Mouse (Mus musculus) cerebellum, postnatal 4 days (tissue): ENCODE measurements around the gene Edn1.
A peak's percentile ranks its signal among the peaks of the same experiment; 100 is the strongest.

Source experiments
- DNase-seq, 2 experiments: peaks; one replicate each; pipeline ENCODE4 v3.0.0; 2022; ENCODE audit warnings: low spot score in 2 of 2, mixed read lengths in 1 of 2

The Edn1 gene

DNA sequence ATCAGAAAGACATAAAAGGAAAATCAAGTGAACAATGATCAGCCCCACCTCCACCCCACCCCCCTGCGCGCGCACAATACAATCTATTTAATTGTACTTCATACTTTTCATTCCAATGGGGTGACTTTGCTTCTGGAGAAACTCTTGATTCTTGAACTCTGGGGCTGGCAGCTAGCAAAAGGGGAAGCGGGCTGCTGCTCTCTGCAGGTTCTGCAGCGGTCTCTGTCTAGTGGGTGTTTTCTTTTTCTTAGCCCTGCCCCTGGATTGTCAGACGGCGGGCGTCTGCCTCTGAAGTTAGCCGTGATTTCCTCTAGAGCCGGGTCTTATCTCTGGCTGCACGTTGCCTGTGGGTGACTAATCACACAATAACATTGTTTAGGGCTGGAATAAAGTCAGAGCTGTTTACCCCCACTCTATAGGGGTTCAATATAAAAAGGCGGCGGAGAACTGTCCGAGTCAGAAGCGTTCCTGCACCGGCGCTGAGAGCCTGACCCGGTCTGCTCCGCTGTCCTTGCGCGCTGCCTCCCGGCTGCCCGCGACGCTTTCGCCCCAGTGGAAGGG, at the start of gene Edn1:
TSS of gene Edn1 (plus strand) at position 316 of the 561 bp plus-strand sequence.
- DNase-seq, result peak in 1 of 2 experiments; percentile 5

- DNase-seq, result no peak
Observed at GRCm38 (mm10) chr13:42253821-42254220, 47.5 kb upstream of the Edn1 start.

- no peak for DNase-seq
Observed at GRCm38 (mm10) chr13:42255105-42255504, 46.2 kb upstream of the Edn1 start.

DNA sequence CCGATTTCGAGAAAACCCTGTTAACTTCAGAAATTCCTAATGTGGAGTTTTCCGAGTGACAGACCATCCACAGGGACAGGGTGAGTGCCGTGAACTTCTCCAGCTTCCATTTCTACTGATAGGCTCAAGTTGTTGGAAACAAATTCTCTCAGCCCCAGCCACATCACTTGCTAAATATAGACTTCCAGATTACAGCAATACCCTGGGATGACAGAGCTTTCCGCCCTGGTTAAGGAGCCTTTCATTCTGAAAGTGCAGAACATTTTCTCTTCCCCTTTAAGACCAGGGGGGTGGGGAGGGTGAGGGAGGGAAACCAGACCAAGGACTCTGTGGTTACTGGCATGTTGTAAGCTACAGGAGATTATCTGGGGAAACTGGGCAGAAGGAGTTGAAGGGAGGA, 42.9 kb upstream of the Edn1 start:
- DNase-seq, result no peak

DNA sequence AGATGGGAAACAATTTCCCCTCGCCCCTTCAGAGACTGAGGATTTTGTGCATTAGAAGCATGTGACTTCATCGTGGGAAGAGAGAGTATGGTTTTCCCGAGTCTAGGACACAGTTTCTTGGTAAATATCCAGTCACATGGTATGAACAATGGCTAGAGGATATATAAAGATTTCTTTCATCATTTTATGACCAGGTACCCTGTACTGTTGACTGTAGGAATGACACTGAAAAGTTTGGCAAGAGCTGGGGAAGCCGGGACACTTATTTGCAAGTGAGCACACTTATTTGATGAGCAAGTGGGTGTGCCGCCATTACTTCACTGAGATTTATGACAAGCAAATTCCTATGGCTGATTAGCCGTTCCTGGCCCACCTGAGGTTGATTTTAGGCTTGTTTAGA, 40.6 kb upstream of the Edn1 start:
- DNase-seq, result no peak

- DNase-seq, result no peak
Observed at GRCm38 (mm10) chr13:42270051-42270450, 31.2 kb upstream of the Edn1 start.

- DNase-seq, result no peak
Observed at GRCm38 (mm10) chr13:42276774-42277454, 24.4 kb upstream of the Edn1 start.

- no peak for DNase-seq
Observed at GRCm38 (mm10) chr13:42277751-42278150, 23.5 kb upstream of the Edn1 start.

DNA sequence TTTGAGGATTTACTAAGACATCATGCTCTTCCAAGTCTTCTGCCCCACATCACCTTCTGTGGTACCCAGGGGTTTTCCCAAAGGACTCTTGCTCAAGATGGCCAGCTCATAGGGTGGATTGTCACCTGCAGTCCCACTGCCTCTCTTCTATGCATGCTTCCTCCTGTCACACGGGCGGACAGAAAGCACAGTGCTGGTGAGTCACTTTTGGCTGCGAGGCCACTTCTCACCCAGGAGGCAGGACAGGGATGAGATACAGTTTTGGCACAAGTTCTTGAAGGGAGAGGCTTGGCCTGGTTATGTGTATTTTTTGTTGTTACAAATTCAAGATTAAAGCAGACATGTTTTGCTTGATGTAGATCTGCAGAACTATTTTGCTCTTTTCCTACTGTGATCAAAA, 15.4 kb upstream of the Edn1 start:
- no peak for DNase-seq

DNA sequence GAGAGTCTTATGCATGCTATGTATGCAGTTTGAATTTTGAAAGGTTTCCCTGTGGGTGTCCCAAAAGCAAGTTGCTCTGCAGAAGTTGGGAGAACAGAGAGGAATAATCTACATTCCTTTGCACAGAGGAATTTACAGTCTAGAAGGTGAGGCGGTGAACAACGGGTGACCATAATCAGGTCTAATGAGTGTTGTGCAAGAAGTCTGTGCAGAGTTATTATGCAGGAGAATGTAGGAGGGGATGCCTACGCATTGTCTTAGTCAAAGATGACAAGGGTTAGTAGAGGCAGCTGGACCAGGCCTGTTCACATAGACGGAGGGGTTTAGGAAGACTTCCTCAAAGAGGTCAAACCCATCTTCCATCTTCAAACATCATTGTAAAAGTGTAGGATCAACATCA, 14.5 kb upstream of the Edn1 start:
- DNase-seq, result no peak

DNA sequence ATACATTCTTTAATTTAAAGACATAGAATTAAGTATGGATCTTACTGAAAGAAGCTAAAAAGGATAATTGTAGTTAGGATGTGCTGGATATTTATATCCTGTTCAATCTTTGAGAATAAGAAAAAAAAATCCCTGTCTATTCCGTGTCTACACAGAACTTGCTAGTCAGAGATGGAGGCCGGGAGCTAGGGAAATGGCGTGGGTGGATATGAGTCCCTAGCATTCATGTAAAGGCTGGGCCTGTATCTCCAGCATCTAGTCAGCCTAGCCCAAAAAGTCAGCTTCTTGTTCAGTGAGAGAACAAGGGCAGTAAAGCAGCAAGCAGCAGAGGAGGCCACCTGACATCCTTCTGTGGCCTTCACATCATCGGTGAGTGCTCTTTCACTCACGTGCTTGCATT, 8.7 kb upstream of the Edn1 start:
- DNase-seq, result no peak

GRCm38 (mm10) chr13:42298302-42298701, 3.0 kb upstream of the Edn1 start:
- DNase-seq, result no peak

DNA sequence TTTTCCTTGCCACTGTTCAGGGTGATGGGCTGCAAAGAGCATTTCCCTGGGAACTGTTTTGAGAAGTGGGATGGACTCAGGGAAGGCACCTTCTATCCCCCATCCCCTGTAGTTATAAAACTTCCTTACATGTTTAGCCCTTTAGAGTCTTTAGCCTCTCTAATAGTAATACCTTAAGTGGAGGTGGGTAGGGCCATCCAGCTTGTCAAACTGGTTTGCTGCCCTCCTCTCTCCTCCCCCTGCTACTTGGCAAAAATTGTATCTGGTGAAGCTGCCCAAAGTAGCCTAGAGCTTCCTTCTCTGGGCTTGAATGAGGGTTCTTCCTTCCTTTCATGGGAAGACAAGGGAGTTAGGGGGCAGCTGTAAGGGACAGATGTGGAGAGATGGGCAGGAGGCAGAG, 2.5 kb upstream of the Edn1 start:
- DNase-seq, result no peak

- peak; percentile 57 to 78 for DNase-seq
Observed at GRCm38 (mm10) chr13:42300567-42300966, 709 bp upstream of the Edn1 start.

- no peak for DNase-seq
Observed at GRCm38 (mm10) chr13:42301961-42302861, 935 bp downstream of the Edn1 start.

DNA sequence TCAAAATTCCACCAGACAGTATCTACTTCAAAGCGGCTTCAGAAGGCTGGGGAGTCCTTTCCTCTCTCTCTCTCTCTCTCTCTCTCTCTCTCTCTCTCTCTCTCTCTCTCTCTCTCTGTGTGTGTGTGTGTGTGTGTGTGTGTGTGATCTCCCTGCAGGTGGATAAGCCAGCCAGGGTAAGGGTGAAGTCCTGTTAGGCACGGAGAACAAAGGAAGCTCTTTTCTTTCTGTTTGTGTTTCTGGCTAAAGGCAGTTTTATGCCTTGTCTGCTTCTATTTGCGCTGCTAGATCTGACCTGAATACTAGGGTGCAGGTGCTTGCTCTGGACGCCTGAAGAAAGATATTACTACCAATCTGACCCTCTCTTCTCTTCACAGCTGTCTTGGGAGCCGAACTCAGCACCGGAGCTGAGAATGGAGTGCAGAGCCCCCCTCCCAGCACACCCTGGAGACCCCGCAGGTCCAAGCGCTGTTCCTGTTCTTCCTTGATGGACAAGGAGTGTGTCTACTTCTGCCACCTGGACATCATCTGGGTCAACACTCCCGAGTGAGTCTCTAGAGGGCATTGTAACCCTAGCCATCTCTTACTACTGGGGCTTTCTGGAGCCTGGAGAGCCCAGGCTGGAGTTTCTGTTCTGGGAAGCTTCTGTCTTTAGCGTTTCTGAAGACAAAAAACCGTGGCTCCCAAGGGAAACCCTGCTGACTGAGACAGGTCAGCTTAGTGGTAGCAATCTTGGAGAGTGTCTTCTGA, 2.1 kb downstream of the Edn1 start:
- no peak for DNase-seq

DNA sequence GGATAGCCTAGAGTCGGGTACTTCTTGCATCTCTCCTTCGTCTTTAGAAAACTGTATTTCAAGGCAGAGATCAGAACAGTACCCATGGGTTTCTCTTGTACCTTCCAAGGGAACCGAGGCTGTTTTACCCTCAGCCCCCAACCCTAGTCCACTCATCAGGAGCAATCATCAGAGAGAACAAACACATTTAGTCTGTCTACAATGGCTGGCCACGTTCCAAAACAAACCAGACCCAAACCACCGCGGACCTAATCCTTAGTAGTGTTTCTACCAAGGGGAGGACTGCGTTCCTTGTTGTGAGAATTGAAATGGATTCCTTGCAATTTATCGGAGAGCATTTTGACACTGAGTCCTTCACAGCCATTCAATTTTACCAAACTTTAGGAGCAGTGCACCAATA, 2.9 kb downstream of the Edn1 start:
- no peak for DNase-seq

DNA sequence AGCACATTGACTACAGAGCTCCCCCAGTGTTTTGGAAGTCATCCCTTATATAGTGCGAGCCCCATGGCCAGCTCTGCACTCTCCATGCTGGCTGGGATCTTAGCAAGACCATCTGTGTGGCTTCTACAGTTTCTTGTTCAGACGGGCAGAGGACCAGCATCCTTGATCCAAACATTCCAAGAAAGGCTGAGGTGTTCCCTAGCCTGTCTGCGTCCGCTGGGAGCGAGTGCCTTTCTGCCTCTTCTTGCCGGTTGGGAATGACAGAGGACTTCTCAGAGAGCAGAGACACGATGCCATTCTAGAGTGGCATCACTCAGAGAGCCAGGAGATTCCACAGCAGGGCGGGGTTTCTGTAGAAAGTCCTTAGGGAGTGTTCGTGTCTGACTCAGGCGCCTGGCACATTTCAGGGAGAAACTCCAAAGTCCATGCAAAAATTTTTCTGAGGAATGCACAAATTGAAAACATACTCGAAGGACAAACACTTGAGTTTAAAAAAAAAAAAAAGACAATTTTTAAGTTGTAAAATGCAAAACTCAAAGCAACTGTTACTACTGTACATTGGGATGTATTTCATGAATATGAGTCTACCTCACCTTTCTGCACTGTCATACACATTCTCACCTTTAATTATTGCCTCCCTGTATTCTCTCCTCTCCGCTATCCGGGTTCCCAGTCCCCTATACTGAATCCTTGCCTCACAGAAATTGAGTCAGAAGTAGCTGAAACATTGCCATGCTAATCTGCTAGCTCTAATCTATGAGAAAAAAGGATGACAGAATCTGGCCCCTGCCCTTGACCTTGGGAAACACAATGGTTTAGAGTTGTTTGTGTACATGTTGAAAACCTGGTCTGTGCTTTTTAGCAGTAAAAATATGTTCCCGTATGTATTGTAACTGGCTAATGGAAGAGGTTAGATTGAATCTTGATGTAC, 5.9 kb downstream of the Edn1 start:
- DNase-seq, result no peak

DNA sequence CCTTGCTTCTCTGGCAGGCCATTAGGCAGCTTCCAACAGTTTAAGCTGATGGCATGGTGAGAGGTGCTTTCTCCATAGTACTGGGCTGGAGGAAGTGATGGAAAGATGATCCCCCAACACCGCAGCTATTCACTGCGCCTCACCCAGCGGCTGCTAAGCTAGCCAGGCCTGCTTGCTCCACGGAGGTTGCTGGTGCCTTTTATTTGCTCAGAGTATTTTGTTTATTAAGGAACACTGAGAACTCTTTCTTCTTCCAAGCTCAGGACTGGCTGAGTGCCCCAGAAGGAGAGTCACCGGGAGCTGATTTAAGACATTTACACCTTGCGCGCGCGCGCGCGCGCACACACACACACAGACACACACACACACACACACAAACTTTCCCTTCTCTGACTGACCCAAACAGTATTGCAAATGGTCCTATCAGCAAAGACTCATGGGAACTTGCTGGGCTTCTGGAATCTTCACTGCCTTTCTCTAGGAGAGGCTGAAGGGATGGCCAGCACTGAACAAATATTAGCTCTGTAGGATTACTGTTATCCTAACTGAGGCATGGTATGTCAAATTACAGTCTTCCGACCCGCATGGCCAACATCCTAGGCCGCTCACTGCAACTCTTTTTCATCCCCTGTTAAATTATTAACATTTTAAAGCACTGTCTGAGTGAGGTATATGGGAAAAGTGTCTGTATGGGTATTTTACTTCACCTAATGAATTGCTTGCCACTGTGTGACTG, 7.3 kb downstream of the Edn1 start:
- no peak for DNase-seq

DNA sequence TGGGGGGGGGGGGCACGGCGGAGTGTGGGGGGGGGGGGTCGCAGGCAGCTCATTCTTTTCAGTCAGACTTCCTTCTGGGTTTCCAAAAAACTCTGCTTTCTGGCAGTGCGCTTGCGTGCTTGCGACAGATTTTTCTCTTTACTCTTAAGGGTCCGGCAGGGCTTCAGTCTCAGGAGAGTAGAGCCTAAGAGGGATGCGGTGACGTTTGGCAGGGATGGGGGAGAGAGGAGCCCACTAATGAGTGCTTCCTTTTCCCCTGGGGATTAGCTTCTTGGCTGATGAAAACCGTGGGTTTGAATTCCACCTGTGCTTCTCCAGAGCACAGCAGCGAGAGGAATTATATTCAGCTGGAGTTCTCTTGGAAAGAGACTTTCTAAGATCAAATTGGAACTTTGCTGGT, 8.5 kb downstream of the Edn1 start:
- no peak for DNase-seq
